Mouse (Mus musculus) C2C12 (cell line): ENCODE results near the gene Ccdc141.

Experiments used
- CEBPB ChIP-seq: IDR thresholded peaks from one replicate; pipeline ENCODE4 v1.6.1; 2011; ENCODE audit warnings: low read depth, mild to moderate bottlenecking, control low read depth, moderate library complexity
- CTCF ChIP-seq: IDR thresholded peaks from one replicate; pipeline ENCODE4 v1.5.1; 2011; ENCODE audit not compliant: control insufficient read depth, insufficient read depth, insufficient read length
- MAX ChIP-seq: IDR thresholded peaks from one replicate; pipeline ENCODE4 v1.6.1; 2011; ENCODE audit warnings: mild to moderate bottlenecking, control low read depth
- MYOD1 ChIP-seq: IDR thresholded peaks from one replicate; pipeline ENCODE4 v1.6.1; 2011; ENCODE audit warnings: low read depth; ENCODE audit not compliant: control insufficient read depth, insufficient read length
- MYOG ChIP-seq: IDR thresholded peaks from one replicate; pipeline ENCODE4 v1.6.1; 2011; ENCODE audit not compliant: control insufficient read depth, insufficient read length; ENCODE audit errors: extremely low read depth

GRCm38 (mm10) chr2:77146291-77146690 lies 24.1 kb downstream of the Ccdc141 start:
- TF ChIP-seq MYOD1: no peak
- no peak for TF ChIP-seq CTCF
- no peak for TF ChIP-seq CEBPB
- no peak for TF ChIP-seq MYOG
- TF ChIP-seq MAX: no peak
